Mouse (Mus musculus): ENCODE data around the gene Nacc1. TPM values are rescaled to one million over a fixed set of nuclear protein-coding genes. Genes with fewer than 3 reads are reported as not detected.

The Nacc1 gene
- total and polyA plus RNA-seq, 3 experiments, result 42.5 to 106 TPM; not detected in 1

DNA sequence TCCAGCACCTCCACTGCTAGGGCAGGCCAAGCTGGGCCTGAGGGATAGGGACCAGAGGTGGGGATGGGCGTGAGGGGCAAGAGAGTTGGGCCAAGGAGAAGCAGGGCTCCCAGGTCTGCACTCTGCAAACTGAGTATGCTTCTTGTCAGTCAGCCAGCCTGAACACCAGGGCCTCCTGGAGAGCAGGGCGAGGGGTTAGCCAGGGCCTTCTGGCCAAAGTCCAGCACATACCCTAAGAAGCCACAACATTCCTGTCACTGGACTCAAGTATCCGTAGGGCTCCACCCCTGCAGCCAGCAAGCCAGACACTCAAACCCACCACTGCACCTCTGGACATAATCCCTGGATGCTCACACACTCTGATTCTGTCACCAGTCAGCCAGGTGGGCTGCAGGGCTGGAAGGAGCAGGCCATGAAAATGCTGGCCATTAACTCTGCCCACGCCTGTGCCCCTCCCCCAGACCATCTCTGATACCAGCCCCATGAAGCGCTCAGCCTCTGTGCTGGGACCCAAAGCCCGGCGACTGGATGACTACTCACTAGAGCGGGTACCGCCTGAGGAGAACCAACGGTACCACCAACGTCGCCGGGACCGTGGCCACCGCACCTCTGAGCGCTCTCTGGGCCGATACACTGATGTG lies 51.5 kb downstream of the Nacc1 start:
- Histone ChIP-seq H3K27me3 (ENCODE audit: control insufficient read depth in 1 of 2, insufficient read depth in 2 of 2, low read length in 2 of 2) (no peaks in the 10 kb centered on the region), H3K9me3 (replicated peaks; ENCODE audit: insufficient read depth, low read length) (no peaks in the 10 kb centered on the region)

GRCm38 (mm10) chr8:84635397-84636050 lies 52.1 kb downstream of the Nacc1 start:
- peaks cover 1% of the 10 kb centered on the region; the same call in 1 of the 2 replicates for H3K79me2 ChIP-seq (ENCODE audit: control insufficient read depth, insufficient read depth, low read length, poor library complexity)
- H3K4me3 ChIP-seq (ENCODE audit: control insufficient read depth in 1 of 2, insufficient read depth in 1 of 2, low read depth in 2 of 2, low read length in 2 of 2), result no peak overlapping the region
- H3K4me1 ChIP-seq (ENCODE audit: control insufficient read depth in 1 of 2, insufficient read depth in 2 of 2, low read length in 2 of 2), result peaks cover 4 to 5% of the 10 kb centered on the region in 2 experiments; a peak in 2 of 4 replicates
- H3K36me3 ChIP-seq (ENCODE audit: control insufficient read depth in 1 of 2, insufficient read depth in 2 of 2, low read length in 2 of 2), result peaks cover 0 to 4% of the 10 kb centered on the region in 2 experiments; a peak in 2 of 4 replicates
- DNase-seq (ENCODE audit: low read depth, low spot score), result no peak
- no peak overlapping the region for H3K9ac ChIP-seq (ENCODE audit: control insufficient read depth, low read depth, low read length, poor library complexity, severe bottlenecking)
- no peak overlapping the region for H3K27ac ChIP-seq (ENCODE audit: control insufficient read depth, low read depth, low read length)
- H3K27me3 ChIP-seq (ENCODE audit: control insufficient read depth in 1 of 2, insufficient read depth in 2 of 2, low read length in 2 of 2), result no peaks in the 10 kb centered on the region
- H3K9me3 ChIP-seq (replicated peaks; ENCODE audit: insufficient read depth, low read length), result no peaks in the 10 kb centered on the region
- no peak for TF ChIP-seq RCOR1 (IDR thresholded peaks at IDR 0.05; ENCODE audit: low read depth, low read length)

More for the DNA sequence above, 51.5 kb downstream of the Nacc1 start:
- peaks cover 1% of the 10 kb centered on the region; the same call in 1 of the 2 replicates for H3K79me2 ChIP-seq (ENCODE audit: control insufficient read depth, insufficient read depth, low read length, poor library complexity)
- H3K4me1 ChIP-seq (ENCODE audit: control insufficient read depth in 1 of 2, insufficient read depth in 2 of 2, low read length in 2 of 2), result peaks cover 7 to 8% of the 10 kb centered on the region in 2 experiments; a peak in 2 of 4 replicates
- TF ChIP-seq SIN3A (IDR thresholded peaks at IDR 0.05; ENCODE audit: low read length) (no peak), USF1 (IDR thresholded peaks at IDR 0.05; ENCODE audit: low read depth, low read length) (no peak), CTCF (IDR thresholded peaks at IDR 0.05 in 2 of 3, conservative IDR thresholded peaks at IDR 0.05 in 1 of 3; ENCODE audit: control insufficient read depth in 1 of 3, insufficient read depth in 1 of 3, low read depth in 2 of 3, low read length in 3 of 3, poor library complexity in 1 of 3, severe bottlenecking in 1 of 3) (no peak), RAD21 (IDR thresholded peaks at IDR 0.05; ENCODE audit: low read depth, low read length) (no peak), GATA1 (IDR thresholded peaks at IDR 0.05; ENCODE audit: low read depth, low read length) (no peak), CHD1 (IDR thresholded peaks at IDR 0.05; ENCODE audit: low read depth, low read length) (no peak), MAZ (IDR thresholded peaks at IDR 0.05; ENCODE audit: low read depth, low read length) (no peak), ETS1 (IDR thresholded peaks at IDR 0.05; ENCODE audit: low read depth, low read length) (no peak), CHD2 (IDR thresholded peaks at IDR 0.05; ENCODE audit: low read length) (no peak), HCFC1 (IDR thresholded peaks at IDR 0.05; ENCODE audit: low read depth, low read length) (no peak), GABPA (IDR thresholded peaks at IDR 0.05; ENCODE audit: low read depth, low read length) (no peak), MYB (IDR thresholded peaks at IDR 0.05; ENCODE audit: low read depth, low read length) (no peak), JUND (IDR thresholded peaks at IDR 0.05; ENCODE audit: low read depth, low read length) (no peak), ZKSCAN1 (IDR thresholded peaks at IDR 0.05; ENCODE audit: low read depth, low read length) (no peak), MEF2A (IDR thresholded peaks at IDR 0.05; ENCODE audit: extremely low read depth, insufficient replicate concordance, low read depth, low read length, poor library complexity, severe bottlenecking) (no peak), POLR2A (IDR thresholded peaks at IDR 0.05; ENCODE audit: control insufficient read depth in 1 of 2, insufficient read depth in 1 of 2, low read depth in 1 of 2, low read length in 2 of 2, poor library complexity in 1 of 2) (no peak), RCOR1 (IDR thresholded peaks at IDR 0.05; ENCODE audit: low read depth, low read length) (no peak), POLR2AphosphoS5 (IDR thresholded peaks at IDR 0.05; ENCODE audit: borderline replicate concordance, low read depth, low read length) (no peak), EP300 (IDR thresholded peaks at IDR 0.05; ENCODE audit: low read depth in 1 of 2, low read length in 2 of 2) (no peak), SMC3 (IDR thresholded peaks at IDR 0.05; ENCODE audit: low read depth, low read length) (no peak)
- peaks cover 0 to 7% of the 10 kb centered on the region in 2 experiments; a peak in 2 of 4 replicates for H3K36me3 ChIP-seq (ENCODE audit: control insufficient read depth in 1 of 2, insufficient read depth in 2 of 2, low read length in 2 of 2)
- no peak overlapping the region for H3K27ac ChIP-seq (ENCODE audit: control insufficient read depth, low read depth, low read length)
- no peak for DNase-seq (ENCODE audit: low read depth, low spot score)
- H3K9ac ChIP-seq (ENCODE audit: control insufficient read depth, low read depth, low read length, poor library complexity, severe bottlenecking), result no peak overlapping the region
- H3K4me3 ChIP-seq (ENCODE audit: control insufficient read depth in 1 of 2, insufficient read depth in 1 of 2, low read depth in 2 of 2, low read length in 2 of 2), result no peak overlapping the region
